Mouse (Mus musculus) kidney, postnatal 10 days (tissue): Measurements from ENCODE around the gene Psg20.
"Not testable (repeated sequence)": the region's sequence is repeated elsewhere in the genome, so short reads cannot be mapped to it uniquely, and the experiment has no call there.

Experiments used
- DNase-seq: peaks from one replicate; pipeline ENCODE4 v3.0.0; 2021; ENCODE audit warnings: mixed read lengths

Psg20 gene

DNA sequence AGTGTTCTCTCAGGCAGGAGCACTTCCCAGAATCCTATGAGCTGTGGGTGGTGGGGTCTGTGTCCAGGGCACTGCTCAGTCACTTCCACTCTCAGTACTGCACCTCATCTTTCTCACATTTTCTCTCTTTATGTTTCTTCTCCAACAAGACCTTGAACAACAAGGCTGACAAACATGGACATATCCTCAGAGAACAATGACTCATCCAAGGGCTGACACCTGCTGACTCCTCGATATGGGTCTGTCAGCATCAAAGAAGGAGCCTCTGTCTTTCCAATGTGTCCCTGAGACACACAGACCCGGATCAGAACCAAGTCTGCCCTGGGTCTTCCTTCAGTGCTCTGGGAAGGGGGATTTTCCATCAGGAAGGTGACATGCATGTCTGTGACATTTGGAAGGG, at the start of gene Psg20:
TSS of gene Psg20 (minus strand) at position 101 of the 400 bp plus-strand sequence.
- no peak for DNase-seq

DNA sequence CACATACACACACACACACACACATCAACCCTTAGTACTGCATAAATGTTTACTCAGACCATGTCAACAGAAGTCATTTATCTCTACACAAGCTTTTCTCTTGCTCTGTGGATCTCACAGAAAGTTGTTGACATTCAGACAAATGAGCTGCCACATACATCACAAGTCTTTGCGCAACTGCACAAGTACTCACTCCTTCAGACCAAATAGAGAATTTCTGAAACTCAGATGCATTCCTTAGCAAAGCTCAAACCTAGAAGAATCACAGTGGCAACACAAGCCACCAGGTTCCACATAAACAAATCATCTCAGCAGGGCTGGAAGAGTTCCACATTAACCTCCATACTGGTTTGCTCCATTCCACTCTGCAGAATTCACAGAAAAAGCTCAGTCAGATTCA, 48.5 kb upstream of the Psg20 start:
- no peak for DNase-seq

DNA sequence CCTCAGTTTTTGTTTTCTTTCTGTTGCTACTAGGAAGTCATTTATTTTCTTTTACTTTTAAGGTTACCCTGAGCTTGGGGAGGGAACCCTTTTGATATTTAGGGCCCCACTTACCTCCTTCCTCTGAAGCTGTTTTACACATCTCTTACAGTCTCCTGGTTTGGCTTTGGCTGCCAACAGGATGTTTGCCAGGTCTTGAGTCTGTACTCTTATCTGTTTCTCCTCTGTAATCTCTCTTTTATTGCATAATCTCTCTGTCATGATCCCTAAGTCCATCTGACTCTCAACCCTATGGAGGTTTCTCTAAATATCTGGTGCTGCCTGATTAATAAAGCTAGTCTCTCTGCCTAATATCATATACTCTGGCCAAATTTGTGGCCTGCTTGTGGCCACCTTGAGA, 47.1 kb upstream of the Psg20 start:
- DNase-seq, result no peak

GRCm38 (mm10) chr7:18728391-18728790, 42.4 kb upstream of the Psg20 start:
- DNase-seq, result no peak

- not testable (repeated sequence) for DNase-seq
These were observed 39.9 kb upstream of the Psg20 start for GRCm38 (mm10) chr7:18725931-18726330.

- no peak for DNase-seq
These were observed 38.0 kb upstream of the Psg20 start for GRCm38 (mm10) chr7:18724001-18724400.

- no peak for DNase-seq
These were observed 31.8 kb upstream of the Psg20 start, which contains the start of gene Psg22 for GRCm38 (mm10) chr7:18717790-18718189. Gene Psg22, plus strand, starts transcription at chr7:18718090.

DNA sequence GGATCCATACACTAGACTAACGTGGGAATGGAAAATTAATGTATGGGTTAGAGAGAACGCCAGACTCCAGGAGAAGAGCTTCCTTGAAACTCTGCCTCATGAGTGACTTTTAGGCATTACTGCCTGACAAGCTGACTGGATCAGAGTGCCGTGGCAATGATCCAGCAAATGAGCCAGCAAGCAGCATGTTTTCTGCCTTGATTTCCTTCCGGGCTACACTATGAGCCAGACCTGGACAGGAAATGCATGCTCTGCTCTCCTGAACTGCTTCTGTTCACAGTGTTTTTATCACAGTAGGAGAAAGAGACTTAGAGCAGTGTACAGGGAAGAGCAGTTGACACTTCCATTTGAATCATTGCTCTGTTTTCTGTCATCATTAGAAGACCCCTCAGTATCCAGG, 29.6 kb upstream of the Psg20 start:
- peak; percentile 47 for DNase-seq

GRCm38 (mm10) chr7:18710846-18711245, 24.9 kb upstream of the Psg20 start:
- no peak for DNase-seq

- DNase-seq, result not testable (repeated sequence)
These were observed 24.3 kb upstream of the Psg20 start for GRCm38 (mm10) chr7:18710331-18710730.

GRCm38 (mm10) chr7:18685586-18685985, 399 bp downstream of the Psg20 start:
- DNase-seq, result no peak

GRCm38 (mm10) chr7:18679772-18680171, 6.2 kb downstream of the Psg20 start:
- DNase-seq, result peak; percentile 47

- DNase-seq, result not testable (repeated sequence)
These were observed 29.4 kb downstream of the Psg20 start, which contains the start of gene Psg21 for GRCm38 (mm10) chr7:18656625-18657024. Gene Psg21, minus strand, starts transcription at chr7:18656725.

GRCm38 (mm10) chr7:18626921-18627320, 59.1 kb downstream of the Psg20 start:
- not testable (repeated sequence) for DNase-seq
